Mouse (Mus musculus): Measurements from ENCODE around the gene Lrrn4cl. TPM values are rescaled to one million over a fixed set of nuclear protein-coding genes. Genes with fewer than 3 reads are reported as not detected.

Lrrn4cl gene
- total RNA-seq, 2 experiments from 2014 or later = not detected

Other genes starting within 250 kb of the Lrrn4cl start
Only the 30 nearest of the 33 such genes appear.
- 150 and 218 TPM in 2 replicates for gene Slc3a2, start 127.4 kb upstream of the Lrrn4cl start, total RNA-seq (2015; ENCODE audit: low replicate concordance)
- gene Slc3a2, start 127.4 kb upstream of the Lrrn4cl start, total RNA-seq (2017; ENCODE audit: low replicate concordance) = 337 and 409 TPM in 2 replicates
- gene Wdr74, start 114.9 kb upstream of the Lrrn4cl start, total RNA-seq (2015; ENCODE audit: low replicate concordance) = 7.9 and 61.9 TPM in 2 replicates
- 15.3 and 18.3 TPM in 2 replicates for gene Wdr74, start 114.9 kb upstream of the Lrrn4cl start, total RNA-seq (2017; ENCODE audit: low replicate concordance)
- not detected in 2 replicates for gene 1700092M07Rik, start 110.0 kb upstream of the Lrrn4cl start, total RNA-seq (2015; ENCODE audit: low replicate concordance)
- gene 1700092M07Rik, start 110.0 kb upstream of the Lrrn4cl start, total RNA-seq (2017; ENCODE audit: low replicate concordance) = not detected in 2 replicates
- 105 and 119 TPM in 2 replicates for gene Stx5a, start 109.4 kb upstream of the Lrrn4cl start, total RNA-seq (2015; ENCODE audit: low replicate concordance)
- 161 and 226 TPM in 2 replicates for gene Stx5a, start 109.4 kb upstream of the Lrrn4cl start, total RNA-seq (2017; ENCODE audit: low replicate concordance)
- gene Nxf1, start 93.7 kb upstream of the Lrrn4cl start, total RNA-seq (2015; ENCODE audit: low replicate concordance) = 135 and 146 TPM in 2 replicates
- 35.0 and 81.7 TPM in 2 replicates for gene Nxf1, start 93.7 kb upstream of the Lrrn4cl start, total RNA-seq (2017; ENCODE audit: low replicate concordance)
- 9.4 and 11.0 TPM in 2 replicates for gene Tmem223, start 79.8 kb upstream of the Lrrn4cl start, total RNA-seq (2015; ENCODE audit: low replicate concordance)
- 3.1 and 6.8 TPM in 2 replicates for gene Tmem223, start 79.8 kb upstream of the Lrrn4cl start, total RNA-seq (2017; ENCODE audit: low replicate concordance)
- 55.1 and 59.6 TPM in 2 replicates for gene Tmem179b, start 76.3 kb upstream of the Lrrn4cl start, total RNA-seq (2015; ENCODE audit: low replicate concordance)
- 24.3 and 37.4 TPM in 2 replicates for gene Tmem179b, start 76.3 kb upstream of the Lrrn4cl start, total RNA-seq (2017; ENCODE audit: low replicate concordance)
- gene Taf6l, start 64.4 kb upstream of the Lrrn4cl start, total RNA-seq (2015; ENCODE audit: low replicate concordance) = 1.2 and 5.9 TPM in 2 replicates
- 1.0 and 9.5 TPM in 2 replicates for gene Taf6l, start 64.4 kb upstream of the Lrrn4cl start, total RNA-seq (2017; ENCODE audit: low replicate concordance)
- 21.5 and 23.0 TPM in 2 replicates for gene Polr2g, start 52.2 kb upstream of the Lrrn4cl start, total RNA-seq (2015; ENCODE audit: low replicate concordance)
- gene Polr2g, start 52.2 kb upstream of the Lrrn4cl start, total RNA-seq (2017; ENCODE audit: low replicate concordance) = 9.9 and 20.1 TPM in 2 replicates
- 0.42 TPM in 1 of 2 replicates, not detected in the other for gene Zbtb3, start 48.2 kb upstream of the Lrrn4cl start, total RNA-seq (2015; ENCODE audit: low replicate concordance)
- 0.60 TPM in 1 of 2 replicates, not detected in the other for gene Zbtb3, start 48.2 kb upstream of the Lrrn4cl start, total RNA-seq (2017; ENCODE audit: low replicate concordance)
- gene Ttc9c, start 31.4 kb upstream of the Lrrn4cl start, total RNA-seq (2015; ENCODE audit: low replicate concordance) = 10.0 and 13.6 TPM in 2 replicates
- gene Ttc9c, start 31.4 kb upstream of the Lrrn4cl start, total RNA-seq (2017; ENCODE audit: low replicate concordance) = 13.8 and 20.1 TPM in 2 replicates
- 14.4 and 27.4 TPM in 2 replicates for gene Hnrnpul2, start 30.8 kb upstream of the Lrrn4cl start, total RNA-seq (2015; ENCODE audit: low replicate concordance)
- gene Hnrnpul2, start 30.8 kb upstream of the Lrrn4cl start, total RNA-seq (2017; ENCODE audit: low replicate concordance) = 42.6 and 58.0 TPM in 2 replicates
- 4.2 TPM in 1 of 2 replicates, not detected in the other for gene AC129217.1, start 21.0 kb upstream of the Lrrn4cl start, total RNA-seq (2015; ENCODE audit: low replicate concordance)
- 14.8 TPM in 1 of 2 replicates, not detected in the other for gene AC129217.1, start 21.0 kb upstream of the Lrrn4cl start, total RNA-seq (2017; ENCODE audit: low replicate concordance)
- gene Bscl2, start 13.3 kb upstream of the Lrrn4cl start, total RNA-seq (2015; ENCODE audit: low replicate concordance) = 28.8 and 40.3 TPM in 2 replicates
- gene Bscl2, start 13.3 kb upstream of the Lrrn4cl start, total RNA-seq (2017; ENCODE audit: low replicate concordance) = 12.7 and 16.4 TPM in 2 replicates
- gene Gng3, start 11.6 kb upstream of the Lrrn4cl start, total RNA-seq (2015; ENCODE audit: low replicate concordance) = not detected in 2 replicates
- 0.56 TPM in 1 of 2 replicates, not detected in the other for gene Gng3, start 11.6 kb upstream of the Lrrn4cl start, total RNA-seq (2017; ENCODE audit: low replicate concordance)
- 18.6 and 20.6 TPM in 2 replicates for gene Ubxn1, start 20.7 kb downstream of the Lrrn4cl start, total RNA-seq (2015; ENCODE audit: low replicate concordance)
- 43.0 and 65.7 TPM in 2 replicates for gene Ubxn1, start 20.7 kb downstream of the Lrrn4cl start, total RNA-seq (2017; ENCODE audit: low replicate concordance)
- 1.5 and 8.4 TPM in 2 replicates for gene Uqcc3, start 30.2 kb downstream of the Lrrn4cl start, total RNA-seq (2015; ENCODE audit: low replicate concordance)
- gene Uqcc3, start 30.2 kb downstream of the Lrrn4cl start, total RNA-seq (2017; ENCODE audit: low replicate concordance) = 11.8 and 12.3 TPM in 2 replicates
- 24.2 and 24.4 TPM in 2 replicates for gene Lbhd1, start 33.0 kb downstream of the Lrrn4cl start, total RNA-seq (2015; ENCODE audit: low replicate concordance)
- gene Lbhd1, start 33.0 kb downstream of the Lrrn4cl start, total RNA-seq (2017; ENCODE audit: low replicate concordance) = 6.0 and 23.1 TPM in 2 replicates
- gene Gm49403, start 33.2 kb downstream of the Lrrn4cl start, total RNA-seq (2015; ENCODE audit: low replicate concordance) = not detected in 2 replicates
- not detected in 2 replicates for gene Gm49403, start 33.2 kb downstream of the Lrrn4cl start, total RNA-seq (2017; ENCODE audit: low replicate concordance)
- 14.6 and 21.3 TPM in 2 replicates for gene 1810009A15Rik, start 38.1 kb downstream of the Lrrn4cl start, total RNA-seq (2015; ENCODE audit: low replicate concordance)
- 13.5 and 23.3 TPM in 2 replicates for gene 1810009A15Rik, start 38.1 kb downstream of the Lrrn4cl start, total RNA-seq (2017; ENCODE audit: low replicate concordance)
- not detected in 2 replicates for gene Gm49416, start 38.2 kb downstream of the Lrrn4cl start, total RNA-seq (2015; ENCODE audit: low replicate concordance)
- not detected in 2 replicates for gene Gm49416, start 38.2 kb downstream of the Lrrn4cl start, total RNA-seq (2017; ENCODE audit: low replicate concordance)
- 2.3 and 7.1 TPM in 2 replicates for gene Ints5, start 42.2 kb downstream of the Lrrn4cl start, total RNA-seq (2015; ENCODE audit: low replicate concordance)
- gene Ints5, start 42.2 kb downstream of the Lrrn4cl start, total RNA-seq (2017; ENCODE audit: low replicate concordance) = 4.7 and 5.4 TPM in 2 replicates
- 12.7 and 20.9 TPM in 2 replicates for gene Ganab, start 47.3 kb downstream of the Lrrn4cl start, total RNA-seq (2015; ENCODE audit: low replicate concordance)
- gene Ganab, start 47.3 kb downstream of the Lrrn4cl start, total RNA-seq (2017; ENCODE audit: low replicate concordance) = 19.5 and 20.4 TPM in 2 replicates
- gene B3gat3, start 69.6 kb downstream of the Lrrn4cl start, total RNA-seq (2015; ENCODE audit: low replicate concordance) = 12.5 and 14.2 TPM in 2 replicates
- 11.1 and 12.4 TPM in 2 replicates for gene B3gat3, start 69.6 kb downstream of the Lrrn4cl start, total RNA-seq (2017; ENCODE audit: low replicate concordance)
- gene Rom1, start 78.6 kb downstream of the Lrrn4cl start, total RNA-seq (2015; ENCODE audit: low replicate concordance) = 1.2 TPM in 1 of 2 replicates, not detected in the other
- 1.7 and 3.0 TPM in 2 replicates for gene Rom1, start 78.6 kb downstream of the Lrrn4cl start, total RNA-seq (2017; ENCODE audit: low replicate concordance)
- gene Eml3, start 78.8 kb downstream of the Lrrn4cl start, total RNA-seq (2015; ENCODE audit: low replicate concordance) = 1.7 and 4.8 TPM in 2 replicates
- gene Eml3, start 78.8 kb downstream of the Lrrn4cl start, total RNA-seq (2017; ENCODE audit: low replicate concordance) = 6.3 and 8.3 TPM in 2 replicates
- 16.9 and 22.8 TPM in 2 replicates for gene Mta2, start 91.1 kb downstream of the Lrrn4cl start, total RNA-seq (2015; ENCODE audit: low replicate concordance)
- 39.5 and 54.4 TPM in 2 replicates for gene Mta2, start 91.1 kb downstream of the Lrrn4cl start, total RNA-seq (2017; ENCODE audit: low replicate concordance)
- gene Tut1, start 103.1 kb downstream of the Lrrn4cl start, total RNA-seq (2015; ENCODE audit: low replicate concordance) = 1.0 and 2.7 TPM in 2 replicates
- 2.3 and 6.8 TPM in 2 replicates for gene Tut1, start 103.1 kb downstream of the Lrrn4cl start, total RNA-seq (2017; ENCODE audit: low replicate concordance)
- 181 and 213 TPM in 2 replicates for gene Eef1g, start 116.3 kb downstream of the Lrrn4cl start, total RNA-seq (2015; ENCODE audit: low replicate concordance)
- gene Eef1g, start 116.3 kb downstream of the Lrrn4cl start, total RNA-seq (2017; ENCODE audit: low replicate concordance) = 105 and 149 TPM in 2 replicates
- 19.0 and 20.0 TPM in 2 replicates for gene Ahnak, start 138.5 kb downstream of the Lrrn4cl start, total RNA-seq (2015; ENCODE audit: low replicate concordance)
- gene Ahnak, start 138.5 kb downstream of the Lrrn4cl start, total RNA-seq (2017; ENCODE audit: low replicate concordance) = 24.3 and 30.2 TPM in 2 replicates

Measured in erythroblast, adult 5-6 weeks (primary cell).